Mouse (Mus musculus): ENCODE results near the gene Slc36a4. TPM values are rescaled to one million over a fixed set of nuclear protein-coding genes. Genes with fewer than 3 reads are reported as not detected.

Gene Slc36a4
- polyA plus RNA-seq, 1 experiment from 2014 or later = 16.6 TPM

- no peaks in the 10 kb centered on the region for H3K9me3 ChIP-seq (replicated peaks)
- no peak overlapping the region for H3K4me3 ChIP-seq (replicated peaks)
- no peak overlapping the region for H3K9ac ChIP-seq
- no peaks in the 10 kb centered on the region for H3K4me1 ChIP-seq
- no peak for ATAC-seq (ENCODE audit: insufficient number of reproducible peaks, low FRiP score, low TSS enrichment, low read depth)
- H3K27me3 ChIP-seq = no peaks in the 10 kb centered on the region
- 50% methylated on average over 5 of the region's 5 CpGs for WGBS
- H3K27ac ChIP-seq (replicated peaks) = no peak overlapping the region
- no peaks in the 10 kb centered on the region for H3K36me3 ChIP-seq
- no peak overlapping the region for H3K4me2 ChIP-seq (replicated peaks)
Measured at GRCm38 (mm10) chr9:15766379-15766778, 56.8 kb downstream of the Slc36a4 start.

- Histone ChIP-seq H3K27me3 (no peaks in the 10 kb centered on the region), H3K9me3 (replicated peaks) (no peaks in the 10 kb centered on the region), H3K4me2 (replicated peaks) (no peak overlapping the region), H3K4me1 (no peaks in the 10 kb centered on the region), H3K27ac (replicated peaks) (no peak overlapping the region), H3K4me3 (replicated peaks) (no peak overlapping the region), H3K36me3 (no peaks in the 10 kb centered on the region), H3K9ac (no peak overlapping the region)
- WGBS = 41% methylated on average over 5 of the region's 5 CpGs
- ATAC-seq (ENCODE audit: insufficient number of reproducible peaks, low FRiP score, low TSS enrichment, low read depth) = no peak
Measured at GRCm38 (mm10) chr9:15766821-15767220, 57.3 kb downstream of the Slc36a4 start.

GRCm38 (mm10) chr9:15772766-15773165, 63.2 kb downstream of the Slc36a4 start:
- Histone ChIP-seq H3K27me3 (no peaks in the 10 kb centered on the region), H3K9ac (no peak overlapping the region), H3K4me2 (replicated peaks) (no peak overlapping the region), H3K36me3 (no peaks in the 10 kb centered on the region), H3K4me3 (replicated peaks) (no peak overlapping the region), H3K9me3 (replicated peaks) (no peaks in the 10 kb centered on the region), H3K4me1 (no peaks in the 10 kb centered on the region), H3K27ac (replicated peaks) (no peak overlapping the region)
- ATAC-seq (ENCODE audit: insufficient number of reproducible peaks, low FRiP score, low TSS enrichment, low read depth) = peak; percentile 47; the same call in 1 of the 2 replicates
- WGBS = 83% methylated on average over 12 of the region's 12 CpGs

DNA sequence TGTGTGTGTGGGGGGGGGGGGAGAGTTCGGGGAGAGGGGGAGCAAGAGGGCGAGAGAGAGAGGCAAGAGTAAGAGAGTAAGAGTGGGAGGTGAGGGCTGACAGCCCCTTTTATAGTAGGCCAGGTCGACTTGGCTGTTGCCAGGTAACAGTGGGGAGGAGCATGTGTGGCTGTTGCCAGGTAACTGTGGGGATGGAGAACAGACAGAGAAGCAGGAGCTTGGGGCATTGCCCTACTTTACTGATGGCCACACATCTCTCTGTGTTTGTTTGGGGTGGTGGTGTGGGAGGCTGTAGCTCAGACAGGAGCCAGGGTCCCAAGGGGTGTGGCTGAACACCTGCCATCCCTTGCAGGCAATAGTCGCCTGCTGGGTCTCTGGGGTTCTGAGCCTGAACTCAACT, 63.9 kb downstream of the Slc36a4 start:
- H3K27me3 ChIP-seq = no peaks in the 10 kb centered on the region
- H3K36me3 ChIP-seq = no peaks in the 10 kb centered on the region
- no peak overlapping the region for H3K9ac ChIP-seq
- no peak overlapping the region for H3K4me2 ChIP-seq (replicated peaks)
- no peak overlapping the region for H3K27ac ChIP-seq (replicated peaks)
- H3K9me3 ChIP-seq (replicated peaks) = no peaks in the 10 kb centered on the region
- no peak for ATAC-seq (ENCODE audit: insufficient number of reproducible peaks, low FRiP score, low TSS enrichment, low read depth)
- H3K4me1 ChIP-seq = no peaks in the 10 kb centered on the region
- WGBS = 52% methylated on average over 3 of the region's 4 CpGs
- H3K4me3 ChIP-seq (replicated peaks) = no peak overlapping the region

DNA sequence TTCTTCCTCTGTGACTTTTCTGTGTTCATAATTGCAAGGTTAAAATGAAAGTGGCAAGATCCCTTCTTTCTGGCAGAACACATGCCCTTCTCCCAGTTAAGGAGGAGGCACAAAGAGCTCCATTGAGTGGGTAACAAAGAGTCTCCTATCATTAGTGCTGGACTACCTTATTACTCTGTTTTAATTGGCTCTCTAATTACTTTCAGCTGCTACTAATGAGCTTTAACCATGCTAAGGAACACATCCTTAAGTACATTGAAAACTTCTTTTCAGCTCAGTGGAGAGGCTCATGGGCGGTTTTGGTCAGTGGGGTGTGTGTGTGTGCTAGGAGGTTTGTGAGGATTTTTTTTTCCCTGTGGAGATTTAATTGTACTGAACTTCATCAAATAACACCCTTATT, 65.4 kb downstream of the Slc36a4 start:
- ATAC-seq (ENCODE audit: insufficient number of reproducible peaks, low FRiP score, low TSS enrichment, low read depth) = no peak
- Histone ChIP-seq H3K27me3 (no peaks in the 10 kb centered on the region), H3K36me3 (no peaks in the 10 kb centered on the region), H3K9ac (no peak overlapping the region), H3K4me2 (replicated peaks) (no peak overlapping the region), H3K9me3 (replicated peaks) (no peaks in the 10 kb centered on the region), H3K27ac (replicated peaks) (no peak overlapping the region), H3K4me3 (replicated peaks) (no peak overlapping the region), H3K4me1 (no peaks in the 10 kb centered on the region)
- WGBS = 60% methylated on average over 1 of the region's 1 CpGs

DNA sequence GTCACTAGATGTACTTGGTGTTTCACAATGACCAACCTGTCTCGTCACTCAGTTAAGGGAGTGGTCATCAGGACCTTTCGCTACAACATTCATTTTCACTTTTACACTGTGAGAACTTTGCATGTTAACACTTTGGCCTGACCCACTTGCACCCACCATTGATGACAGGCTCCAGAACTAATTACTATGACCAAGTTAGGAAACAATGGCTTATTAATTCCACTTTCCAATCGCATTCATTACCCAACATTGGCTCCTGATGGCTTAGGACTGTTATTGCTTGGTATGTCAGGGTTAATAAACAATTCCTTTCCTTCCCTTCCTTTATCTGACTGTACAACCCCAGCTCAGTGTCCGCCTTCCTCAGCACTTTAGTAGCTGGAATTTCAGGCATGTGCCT, 72.4 kb downstream of the Slc36a4 start:
- WGBS = 66% methylated on average over 4 of the region's 4 CpGs
- no peaks in the 10 kb centered on the region for H3K4me1 ChIP-seq
- no peak overlapping the region for H3K9ac ChIP-seq
- no peaks in the 10 kb centered on the region for H3K36me3 ChIP-seq
- H3K9me3 ChIP-seq (replicated peaks) = no peaks in the 10 kb centered on the region
- H3K27ac ChIP-seq (replicated peaks) = no peak overlapping the region
- H3K4me2 ChIP-seq (replicated peaks) = no peak overlapping the region
- ATAC-seq (ENCODE audit: insufficient number of reproducible peaks, low FRiP score, low TSS enrichment, low read depth) = no peak
- H3K27me3 ChIP-seq = no peaks in the 10 kb centered on the region
- H3K4me3 ChIP-seq (replicated peaks) = no peak overlapping the region

DNA sequence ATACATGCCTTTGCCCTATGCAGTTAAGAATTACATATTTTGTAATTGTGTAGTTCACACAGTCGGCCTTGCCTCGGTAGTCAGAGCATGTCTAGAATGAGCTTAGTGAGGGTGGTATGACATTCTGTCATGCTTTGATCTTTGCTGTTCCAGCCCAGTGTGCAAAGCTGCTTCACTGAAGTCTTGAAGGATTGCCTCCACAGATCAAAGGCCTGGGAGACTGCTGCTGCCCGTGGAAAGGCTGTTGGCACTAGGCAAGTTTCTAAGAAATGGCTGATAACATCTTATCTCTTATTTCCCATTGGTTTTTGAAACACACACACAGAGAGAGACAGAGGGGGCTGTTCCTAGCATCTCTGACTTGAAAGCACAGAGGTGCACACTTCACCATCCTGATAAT, 76.7 kb downstream of the Slc36a4 start:
- Histone ChIP-seq H3K4me1 (no peaks in the 10 kb centered on the region), H3K36me3 (no peaks in the 10 kb centered on the region), H3K9me3 (replicated peaks) (no peaks in the 10 kb centered on the region), H3K27me3 (no peaks in the 10 kb centered on the region), H3K4me2 (replicated peaks) (no peak overlapping the region), H3K9ac (no peak overlapping the region), H3K27ac (replicated peaks) (no peak overlapping the region), H3K4me3 (replicated peaks) (no peak overlapping the region)
- no peak for ATAC-seq (ENCODE audit: insufficient number of reproducible peaks, low FRiP score, low TSS enrichment, low read depth)
- 48% methylated on average over 3 of the region's 3 CpGs for WGBS

DNA sequence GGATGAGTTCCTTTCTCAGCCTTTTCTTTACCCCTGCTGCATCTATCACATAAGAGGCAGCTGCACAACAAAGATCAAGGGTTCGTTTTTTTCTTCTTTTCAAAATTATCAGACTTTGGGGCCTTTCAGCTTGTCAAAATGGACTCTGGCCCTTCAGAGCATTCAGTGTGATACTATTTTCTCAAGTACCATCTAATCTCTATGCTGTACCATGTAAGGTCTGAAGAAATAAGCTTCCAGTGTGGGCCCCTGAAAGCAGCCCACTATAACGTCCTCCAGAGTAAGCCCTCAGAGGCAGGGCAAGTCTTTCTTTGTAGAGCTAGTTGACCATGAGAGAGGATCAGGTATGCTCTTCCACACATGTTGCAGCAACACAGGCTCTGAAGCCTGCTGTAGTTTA, 77.1 kb downstream of the Slc36a4 start:
- 64% methylated on average over 2 of the region's 2 CpGs for WGBS
- Histone ChIP-seq H3K27me3 (no peaks in the 10 kb centered on the region), H3K9me3 (replicated peaks) (no peaks in the 10 kb centered on the region), H3K36me3 (no peaks in the 10 kb centered on the region), H3K27ac (replicated peaks) (no peak overlapping the region), H3K4me3 (replicated peaks) (no peak overlapping the region), H3K4me1 (no peaks in the 10 kb centered on the region), H3K9ac (no peak overlapping the region), H3K4me2 (replicated peaks) (no peak overlapping the region)
- no peak for ATAC-seq (ENCODE audit: insufficient number of reproducible peaks, low FRiP score, low TSS enrichment, low read depth)

DNA sequence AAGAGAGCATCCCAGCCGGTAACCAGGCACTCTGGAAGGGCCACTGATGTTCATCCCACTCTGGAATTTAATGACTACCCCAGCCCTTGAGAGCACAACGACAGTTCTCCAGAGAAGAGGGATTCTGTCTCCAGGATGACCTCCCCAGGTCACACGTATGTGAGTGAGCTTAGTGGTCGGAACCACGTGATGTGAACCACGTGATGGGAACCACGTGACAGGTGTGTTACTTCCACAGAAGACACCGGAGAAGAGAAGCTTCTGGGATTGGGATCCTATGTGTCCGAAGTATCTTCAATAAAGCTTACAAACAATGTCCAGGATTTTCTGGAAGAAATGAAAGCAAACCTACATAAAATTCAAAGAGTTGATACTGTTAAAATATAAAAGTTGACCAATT, 82.5 kb downstream of the Slc36a4 start:
- Histone ChIP-seq H3K27ac (replicated peaks) (no peak overlapping the region), H3K4me3 (replicated peaks) (no peak overlapping the region), H3K27me3 (no peaks in the 10 kb centered on the region), H3K4me1 (no peaks in the 10 kb centered on the region), H3K9me3 (replicated peaks) (no peaks in the 10 kb centered on the region), H3K4me2 (replicated peaks) (no peak overlapping the region), H3K9ac (no peak overlapping the region), H3K36me3 (no peaks in the 10 kb centered on the region)
- no peak for ATAC-seq (ENCODE audit: insufficient number of reproducible peaks, low FRiP score, low TSS enrichment, low read depth)
- WGBS = 79% methylated on average over 9 of the region's 9 CpGs

Other genes starting within 250 kb of the Slc36a4 start
- gene Smco4, start 216.3 kb upstream of the Slc36a4 start, polyA plus RNA-seq (2015; fragmentation: Nextera tagmentation; extraction: Ambion mirVana) = 3.0 and 3.2 TPM in 2 replicates
- 14.0 and 35.6 TPM in 2 replicates for gene Deup1, start 81.8 kb upstream of the Slc36a4 start, polyA plus RNA-seq (2015; fragmentation: Nextera tagmentation; extraction: Ambion mirVana)
- not detected in 2 replicates for gene Mtnr1b, start 164.8 kb downstream of the Slc36a4 start, polyA plus RNA-seq (2015; fragmentation: Nextera tagmentation; extraction: Ambion mirVana)